Mouse (Mus musculus) embryonic fibroblast, embryonic 13.5 days (primary cell): ENCODE results near the gene Tnrc6b.

Source experiments
- CTCF ChIP-seq: IDR thresholded peaks from 2 replicates; pipeline ENCODE4 v1.5.1; 2011; ENCODE audit warnings: mild to moderate bottlenecking, control low read depth, low read length, moderate library complexity, borderline replicate concordance; ENCODE audit not compliant: insufficient read depth
- POLR2A ChIP-seq: IDR thresholded peaks from 2 replicates; pipeline ENCODE4 v1.6.1; 2011; ENCODE audit warnings: low read depth, mild to moderate bottlenecking, control low read depth, low read length, moderate library complexity

DNA sequence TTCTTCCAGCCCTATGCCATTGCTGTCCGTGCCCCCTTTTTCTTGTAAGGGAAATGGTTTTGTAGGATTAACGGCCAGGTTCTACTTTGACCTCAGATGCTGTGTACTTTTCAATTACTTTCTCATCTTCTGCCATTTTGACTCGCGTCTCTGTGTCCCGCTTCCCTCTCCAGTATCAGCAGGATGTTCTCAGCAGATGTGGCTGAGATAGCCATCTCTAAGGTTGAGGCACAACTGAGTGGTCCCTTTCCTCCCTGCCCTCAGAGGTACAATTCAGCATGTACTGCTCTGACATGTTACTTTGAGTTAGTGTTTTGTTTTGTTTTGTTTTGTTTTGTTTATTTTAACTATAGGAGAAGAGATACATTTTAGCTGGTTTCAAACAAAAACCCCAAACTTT, 223.7 kb downstream of the Tnrc6b start:
- TF ChIP-seq POLR2A (no peak), CTCF (no peak)
